Mouse (Mus musculus) E14TG2a.4 (cell line): ENCODE data around the gene Dnmt3a.

Experiments used
- H3K27me3 ChIP-seq: 2 replicates; pipeline ENCODE4 v1.6.1; 2014; ENCODE audit warnings: low read length, control low read depth; ENCODE audit not compliant: insufficient read depth
- H3K36me3 ChIP-seq: 2 replicates; pipeline ENCODE4 v1.6.1; 2014; ENCODE audit warnings: low read length, control low read depth; ENCODE audit not compliant: insufficient read depth
- H3K4me1 ChIP-seq: replicated peaks from 2 replicates; pipeline ENCODE4 v1.6.1; 2014; ENCODE audit warnings: low read depth, low read length, control low read depth
- H3K4me3 ChIP-seq: replicated peaks from 2 replicates; pipeline ENCODE4 v1.5.1; 2014; ENCODE audit warnings: mild to moderate bottlenecking, low read length
- H3K9me3 ChIP-seq: 2 replicates; pipeline ENCODE4 v1.6.1; 2014; ENCODE audit warnings: low read length, control low read depth
- CTCF ChIP-seq: conservative IDR thresholded peaks from 2 replicates; pipeline ENCODE4 v1.5.1; 2014; ENCODE audit warnings: low read length
- NANOG ChIP-seq: IDR thresholded peaks from 2 replicates; pipeline ENCODE4 v1.6.1; 2014; ENCODE audit warnings: borderline replicate concordance, low read length, mixed read lengths
- POU5F1 ChIP-seq: IDR thresholded peaks from 2 replicates; pipeline ENCODE4 v1.6.1; 2014; ENCODE audit warnings: low read length, borderline replicate concordance

Gene Dnmt3a

GRCm38 (mm10) chr12:3877376-3877775, 71.6 kb downstream of the Dnmt3a start:
- peak overlapping the region; percentile 27 for H3K4me3 ChIP-seq
- TF ChIP-seq NANOG, result no peak
- TF ChIP-seq POU5F1, result no peak
- no peak for TF ChIP-seq CTCF
- peaks cover 92% of the 10 kb centered on the region for H3K4me1 ChIP-seq
- no peaks in the 10 kb centered on the region for H3K36me3 ChIP-seq
- no peaks in the 10 kb centered on the region for H3K9me3 ChIP-seq
- no peaks in the 10 kb centered on the region for H3K27me3 ChIP-seq

GRCm38 (mm10) chr12:3881474-3881873, 75.7 kb downstream of the Dnmt3a start:
- TF ChIP-seq CTCF (no peak), NANOG (no peak), POU5F1 (no peak)

GRCm38 (mm10) chr12:3884892-3885493, 79.2 kb downstream of the Dnmt3a start:
- no peaks in the 10 kb centered on the region for H3K36me3 ChIP-seq
- peak overlapping the region; percentile 59 for H3K4me3 ChIP-seq
- TF ChIP-seq NANOG, result peak; percentile 46
- no peak for TF ChIP-seq CTCF
- TF ChIP-seq POU5F1, result no peak
- H3K27me3 ChIP-seq, result no peaks in the 10 kb centered on the region
- H3K4me1 ChIP-seq, result peaks cover 100% of the 10 kb centered on the region
- no peaks in the 10 kb centered on the region for H3K9me3 ChIP-seq

More at GRCm38 (mm10) chr12:3881474-3881873, 75.7 kb downstream of the Dnmt3a start:
- Histone ChIP-seq H3K36me3 (no peaks in the 10 kb centered on the region), H3K4me3 (no peak overlapping the region), H3K4me1 (peaks cover 98% of the 10 kb centered on the region), H3K9me3 (no peaks in the 10 kb centered on the region), H3K27me3 (no peaks in the 10 kb centered on the region)

GRCm38 (mm10) chr12:3886601-3887000, 80.8 kb downstream of the Dnmt3a start:
- H3K4me1 ChIP-seq, result peaks cover 96% of the 10 kb centered on the region
- H3K36me3 ChIP-seq, result no peaks in the 10 kb centered on the region
- H3K27me3 ChIP-seq, result no peaks in the 10 kb centered on the region
- TF ChIP-seq CTCF (no peak), NANOG (no peak), POU5F1 (no peak)
- H3K9me3 ChIP-seq, result no peaks in the 10 kb centered on the region
- H3K4me3 ChIP-seq, result peak overlapping the region; percentile 59

- no peaks in the 10 kb centered on the region for H3K36me3 ChIP-seq
- H3K4me3 ChIP-seq, result no peak overlapping the region
- TF ChIP-seq CTCF, result no peak
- H3K27me3 ChIP-seq, result no peaks in the 10 kb centered on the region
- H3K9me3 ChIP-seq, result no peaks in the 10 kb centered on the region
- peaks cover 94% of the 10 kb centered on the region for H3K4me1 ChIP-seq
Measured at GRCm38 (mm10) chr12:3887515-3888325, 81.9 kb downstream of the Dnmt3a start.

GRCm38 (mm10) chr12:3889875-3890635, 84.2 kb downstream of the Dnmt3a start:
- no peaks in the 10 kb centered on the region; the same call in 1 of the 2 replicates for H3K27me3 ChIP-seq
- peaks cover 10% of the 10 kb centered on the region for H3K36me3 ChIP-seq
- TF ChIP-seq NANOG, result no peak
- TF ChIP-seq CTCF, result no peak
- TF ChIP-seq POU5F1, result no peak
- H3K9me3 ChIP-seq, result no peaks in the 10 kb centered on the region
- H3K4me1 ChIP-seq, result peaks cover 94% of the 10 kb centered on the region
- peak overlapping the region; percentile 20; the same call in 1 of the 2 replicates for H3K4me3 ChIP-seq

GRCm38 (mm10) chr12:3890753-3891751, 85.2 kb downstream of the Dnmt3a start:
- Histone ChIP-seq H3K4me3 (peak overlapping the region; percentile 78), H3K36me3 (peaks cover 19% of the 10 kb centered on the region), H3K27me3 (no peaks in the 10 kb centered on the region; the same call in 1 of the 2 replicates), H3K9me3 (no peaks in the 10 kb centered on the region), H3K4me1 (peaks cover 94% of the 10 kb centered on the region)
- no peak for TF ChIP-seq CTCF
- no peak for TF ChIP-seq POU5F1
- no peak for TF ChIP-seq NANOG
